Mouse (Mus musculus): ENCODE results near the gene Cyp2d12. TPM values are rescaled to one million over a fixed set of nuclear protein-coding genes. Genes with fewer than 3 reads are reported as not detected.
"Not testable (repeated sequence)": the region's sequence is repeated elsewhere in the genome, so short reads cannot be mapped to it uniquely, and the experiment has no call there.

Gene Cyp2d12
- polyA plus RNA-seq (2015; fragmentation: Nextera tagmentation; extraction: Ambion mirVana): not detected in 2 replicates

- Histone ChIP-seq H3K36me3 (no peaks in the 10 kb centered on the region), H3K4me3 (no peak within 1 kb of the TSS), H3K9ac (no peak within 1 kb of the TSS), H3K27ac (replicated peaks) (no peak within 1 kb of the TSS), H3K4me1 (replicated peaks) (no peaks in the 10 kb centered on the region), H3K9me3 (peaks cover 7% of the 10 kb centered on the region), H3K4me2 (no peak within 1 kb of the TSS), H3K27me3 (no peaks in the 10 kb centered on the region)
- ATAC-seq (ENCODE audit: low read depth): no peak
- WGBS: 85% methylated on average over 7 of the region's 7 CpGs
These were observed at the start of gene Cyp2d12 for GRCm38 (mm10) chr15:82554531-82555230. Cyp2d12 (plus strand) TSS chr15:82555072.

- no peak overlapping the region for H3K4me3 ChIP-seq
- no peaks in the 10 kb centered on the region for H3K36me3 ChIP-seq
- H3K27ac ChIP-seq (replicated peaks): no peak overlapping the region
- no peaks in the 10 kb centered on the region for H3K27me3 ChIP-seq
- H3K4me2 ChIP-seq: no peak overlapping the region
- H3K9me3 ChIP-seq: peaks cover 9% of the 10 kb centered on the region; the same call in 1 of the 2 replicates
- WGBS: 55% methylated on average over 3 of the region's 3 CpGs
- no peak for ATAC-seq (ENCODE audit: low read depth)
- H3K9ac ChIP-seq: no peak overlapping the region
- H3K4me1 ChIP-seq (replicated peaks): no peaks in the 10 kb centered on the region
These were observed 47.9 kb upstream of the Cyp2d12 start for GRCm38 (mm10) chr15:82506971-82507370.

GRCm38 (mm10) chr15:82507740-82508139 lies 47.1 kb upstream of the Cyp2d12 start:
- H3K9me3 ChIP-seq; H3K27me3 ChIP-seq; H3K9ac ChIP-seq; ATAC-seq (ENCODE audit: low read depth); H3K4me1 ChIP-seq (replicated peaks); H3K27ac ChIP-seq (replicated peaks); H3K4me3 ChIP-seq; H3K4me2 ChIP-seq; H3K36me3 ChIP-seq: not testable (repeated sequence)
- 58% methylated on average over 4 of the region's 4 CpGs for WGBS

- H3K27me3 ChIP-seq; H3K9me3 ChIP-seq; ATAC-seq (ENCODE audit: low read depth); H3K4me2 ChIP-seq; H3K4me3 ChIP-seq; H3K27ac ChIP-seq (replicated peaks); H3K36me3 ChIP-seq; H3K4me1 ChIP-seq (replicated peaks); H3K9ac ChIP-seq: not testable (repeated sequence)
- 93% methylated on average over 4 of the region's 4 CpGs for WGBS
These were observed 45.4 kb upstream of the Cyp2d12 start for GRCm38 (mm10) chr15:82509495-82509894.

- H3K27ac ChIP-seq (replicated peaks); ATAC-seq (ENCODE audit: low read depth); H3K4me3 ChIP-seq; H3K4me1 ChIP-seq (replicated peaks); H3K9ac ChIP-seq; H3K27me3 ChIP-seq; H3K4me2 ChIP-seq; H3K9me3 ChIP-seq; H3K36me3 ChIP-seq: not testable (repeated sequence)
These were observed 44.4 kb upstream of the Cyp2d12 start for GRCm38 (mm10) chr15:82510500-82510899.

- not testable (repeated sequence) for ATAC-seq (ENCODE audit: low read depth); H3K27me3 ChIP-seq; H3K4me3 ChIP-seq; H3K9ac ChIP-seq; H3K9me3 ChIP-seq; H3K36me3 ChIP-seq; H3K27ac ChIP-seq (replicated peaks); H3K4me1 ChIP-seq (replicated peaks); H3K4me2 ChIP-seq
- 80% methylated on average over 2 of the region's 2 CpGs for WGBS
These were observed 42.8 kb upstream of the Cyp2d12 start for GRCm38 (mm10) chr15:82512111-82512510.

GRCm38 (mm10) chr15:82516174-82516573 lies 38.7 kb upstream of the Cyp2d12 start:
- H3K27me3 ChIP-seq; H3K4me2 ChIP-seq; H3K9ac ChIP-seq; H3K4me1 ChIP-seq (replicated peaks); H3K36me3 ChIP-seq; H3K27ac ChIP-seq (replicated peaks); H3K9me3 ChIP-seq; ATAC-seq (ENCODE audit: low read depth); H3K4me3 ChIP-seq: not testable (repeated sequence)
- 93% methylated on average over 23 of the region's 23 CpGs for WGBS

- H3K4me3 ChIP-seq; H3K9me3 ChIP-seq; H3K27me3 ChIP-seq; H3K36me3 ChIP-seq; H3K4me2 ChIP-seq; H3K9ac ChIP-seq; H3K27ac ChIP-seq (replicated peaks); ATAC-seq (ENCODE audit: low read depth); H3K4me1 ChIP-seq (replicated peaks): not testable (repeated sequence)
- WGBS: 90% methylated on average over 8 of the region's 9 CpGs
These were observed 27.5 kb upstream of the Cyp2d12 start for GRCm38 (mm10) chr15:82527371-82527770.

- not testable (repeated sequence) for H3K4me1 ChIP-seq (replicated peaks); H3K9ac ChIP-seq; H3K36me3 ChIP-seq; ATAC-seq (ENCODE audit: low read depth); H3K4me2 ChIP-seq; H3K27me3 ChIP-seq; H3K9me3 ChIP-seq; H3K27ac ChIP-seq (replicated peaks); H3K4me3 ChIP-seq
- WGBS: 94% methylated on average over 3 of the region's 3 CpGs
These were observed 22.2 kb upstream of the Cyp2d12 start for GRCm38 (mm10) chr15:82532721-82533120.

- 76% methylated on average over 3 of the region's 3 CpGs for WGBS
- not testable (repeated sequence) for H3K4me1 ChIP-seq (replicated peaks); H3K9ac ChIP-seq; H3K27ac ChIP-seq (replicated peaks); H3K9me3 ChIP-seq; H3K27me3 ChIP-seq; H3K4me2 ChIP-seq; ATAC-seq (ENCODE audit: low read depth); H3K4me3 ChIP-seq; H3K36me3 ChIP-seq
These were observed 11.9 kb upstream of the Cyp2d12 start for GRCm38 (mm10) chr15:82542976-82543375.

- ATAC-seq (ENCODE audit: low read depth); H3K36me3 ChIP-seq; H3K27ac ChIP-seq (replicated peaks); H3K4me3 ChIP-seq; H3K27me3 ChIP-seq; H3K4me1 ChIP-seq (replicated peaks); H3K4me2 ChIP-seq; H3K9ac ChIP-seq; H3K9me3 ChIP-seq: not testable (repeated sequence)
These were observed 10.3 kb upstream of the Cyp2d12 start for GRCm38 (mm10) chr15:82544561-82544960.

- H3K27me3 ChIP-seq; H3K4me2 ChIP-seq; H3K9me3 ChIP-seq; H3K9ac ChIP-seq; H3K36me3 ChIP-seq; H3K27ac ChIP-seq (replicated peaks); H3K4me3 ChIP-seq; ATAC-seq (ENCODE audit: low read depth); H3K4me1 ChIP-seq (replicated peaks): not testable (repeated sequence)
- WGBS: 98% methylated on average over 4 of the region's 4 CpGs
These were observed 7.1 kb upstream of the Cyp2d12 start for GRCm38 (mm10) chr15:82547753-82548152.

GRCm38 (mm10) chr15:82553211-82553610 lies 1.7 kb upstream of the Cyp2d12 start:
- WGBS: 90% methylated on average over 2 of the region's 2 CpGs
- not testable (repeated sequence) for H3K4me1 ChIP-seq (replicated peaks); H3K4me2 ChIP-seq; H3K36me3 ChIP-seq; ATAC-seq (ENCODE audit: low read depth); H3K4me3 ChIP-seq; H3K9me3 ChIP-seq; H3K9ac ChIP-seq; H3K27ac ChIP-seq (replicated peaks); H3K27me3 ChIP-seq
